Mouse (Mus musculus): ENCODE data around the gene Kcnma1. TPM values are rescaled to one million over a fixed set of nuclear protein-coding genes. Genes with fewer than 3 reads are reported as not detected.

Gene Kcnma1
- polyA plus RNA-seq, 1 experiment from 2014 or later, result 22.8 TPM

DNA sequence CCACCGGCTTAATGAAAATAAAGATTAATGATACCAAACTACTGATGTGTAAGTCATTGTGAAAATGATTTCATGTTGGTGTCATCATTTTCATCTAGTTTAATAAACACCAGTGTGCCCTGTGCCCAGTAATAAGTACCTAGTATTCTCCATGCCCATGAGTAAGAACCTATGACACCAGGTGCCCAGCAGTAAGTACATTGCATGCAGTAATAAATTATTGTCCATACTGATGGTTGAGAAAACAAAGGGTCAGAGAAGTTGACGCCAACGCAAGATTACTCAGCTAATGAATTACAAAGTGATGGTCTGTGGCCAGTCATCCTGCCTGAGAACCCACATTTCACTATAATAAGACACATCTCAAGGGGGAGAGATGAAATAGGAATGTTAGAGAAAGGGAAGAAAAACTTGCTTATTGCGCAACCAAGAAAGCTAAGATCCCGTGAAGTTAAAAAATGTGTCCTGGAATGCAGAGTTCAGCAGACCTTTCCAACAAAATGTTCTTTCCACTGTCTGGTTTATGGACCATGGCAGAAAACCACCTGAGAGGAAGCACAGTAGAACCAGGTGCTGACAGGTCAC lies 381.2 kb downstream of the Kcnma1 start:
- no peak for DNase-seq (ENCODE audit: low spot score)
- H3K4me1 ChIP-seq (replicated peaks; ENCODE audit: control insufficient read depth, insufficient read depth, low read length), result no peaks in the 10 kb centered on the region
- H3K9me3 ChIP-seq (ENCODE audit: control insufficient read depth, low read length), result no peaks in the 10 kb centered on the region
- no peak for ATAC-seq (ENCODE audit: low FRiP score)
- H3K4me3 ChIP-seq (replicated peaks; ENCODE audit: low read length), result no peak overlapping the region
- no peak overlapping the region for H3K9ac ChIP-seq
- H3K27ac ChIP-seq, result no peak overlapping the region
- WGBS, result 81% methylated on average over 5 of the region's 5 CpGs
- no peaks in the 10 kb centered on the region for H3K36me3 ChIP-seq (replicated peaks; ENCODE audit: control insufficient read depth, insufficient read depth)
- H3K4me2 ChIP-seq (replicated peaks), result no peak overlapping the region
- no peaks in the 10 kb centered on the region for H3K27me3 ChIP-seq (ENCODE audit: control insufficient read depth, insufficient read depth, low read length)

DNA sequence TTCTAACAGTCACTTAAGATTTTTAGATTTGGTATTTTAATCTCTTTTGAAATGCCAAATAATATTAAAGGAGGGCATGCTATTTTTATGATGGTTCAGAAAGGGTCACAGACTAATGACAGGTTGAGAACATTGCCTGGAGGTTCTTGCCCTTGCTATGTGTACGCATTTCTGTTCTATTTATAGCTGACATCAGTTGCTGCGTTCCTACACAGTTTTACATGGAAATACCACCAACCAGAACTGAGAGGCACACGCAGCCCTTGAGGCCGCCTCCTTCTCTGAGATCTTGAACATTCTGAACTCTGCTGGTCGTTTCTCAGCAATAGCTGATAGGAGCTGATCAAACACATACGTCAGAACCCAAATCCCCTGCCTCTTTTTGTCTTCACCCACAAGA lies 387.4 kb downstream of the Kcnma1 start:
- Histone ChIP-seq H3K4me3 (replicated peaks; ENCODE audit: low read length) (no peak overlapping the region), H3K27me3 (ENCODE audit: control insufficient read depth, insufficient read depth, low read length) (no peaks in the 10 kb centered on the region), H3K4me2 (replicated peaks) (no peak overlapping the region), H3K4me1 (replicated peaks; ENCODE audit: control insufficient read depth, insufficient read depth, low read length) (no peaks in the 10 kb centered on the region), H3K36me3 (replicated peaks; ENCODE audit: control insufficient read depth, insufficient read depth) (no peaks in the 10 kb centered on the region), H3K9me3 (ENCODE audit: control insufficient read depth, low read length) (no peaks in the 10 kb centered on the region), H3K27ac (peak overlapping the region; percentile 52), H3K9ac (no peak overlapping the region)
- WGBS, result 63% methylated on average over 6 of the region's 6 CpGs
- no peak for DNase-seq (ENCODE audit: low spot score)
- no peak for ATAC-seq (ENCODE audit: low FRiP score)

DNA sequence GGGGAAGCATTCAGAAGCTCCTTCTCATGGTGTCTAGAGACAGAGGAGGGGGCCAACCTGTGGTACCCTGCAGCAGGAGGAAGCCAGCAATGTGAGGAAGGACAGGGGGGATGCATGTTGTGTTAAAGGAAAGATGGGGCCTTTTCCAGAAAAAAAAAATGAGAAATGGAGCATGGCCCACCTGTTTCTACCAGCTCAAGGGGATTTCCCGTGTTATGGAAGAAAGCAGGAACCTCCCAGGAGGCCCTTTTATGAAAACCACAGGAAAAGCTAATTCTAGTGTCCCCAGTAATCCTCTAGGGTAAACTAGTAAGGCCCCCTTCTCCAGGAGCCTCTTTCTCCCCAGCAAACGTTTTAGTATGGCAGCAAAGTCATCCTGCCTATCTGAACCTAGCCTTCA lies 388.2 kb downstream of the Kcnma1 start:
- no peak overlapping the region for H3K4me3 ChIP-seq (replicated peaks; ENCODE audit: low read length)
- WGBS, result 62% methylated on average over 2 of the region's 2 CpGs
- H3K4me2 ChIP-seq (replicated peaks), result no peak overlapping the region
- H3K4me1 ChIP-seq (replicated peaks; ENCODE audit: control insufficient read depth, insufficient read depth, low read length), result no peaks in the 10 kb centered on the region
- H3K27ac ChIP-seq, result 0 out of 2 replicates have a peak overlapping the region, but pooled peaks have one; percentile 52
- H3K36me3 ChIP-seq (replicated peaks; ENCODE audit: control insufficient read depth, insufficient read depth), result no peaks in the 10 kb centered on the region
- no peak overlapping the region for H3K9ac ChIP-seq
- DNase-seq (ENCODE audit: low spot score) (no peak), ATAC-seq (ENCODE audit: low FRiP score) (no peak)
- H3K27me3 ChIP-seq (ENCODE audit: control insufficient read depth, insufficient read depth, low read length), result no peaks in the 10 kb centered on the region
- H3K9me3 ChIP-seq (ENCODE audit: control insufficient read depth, low read length), result no peaks in the 10 kb centered on the region

DNA sequence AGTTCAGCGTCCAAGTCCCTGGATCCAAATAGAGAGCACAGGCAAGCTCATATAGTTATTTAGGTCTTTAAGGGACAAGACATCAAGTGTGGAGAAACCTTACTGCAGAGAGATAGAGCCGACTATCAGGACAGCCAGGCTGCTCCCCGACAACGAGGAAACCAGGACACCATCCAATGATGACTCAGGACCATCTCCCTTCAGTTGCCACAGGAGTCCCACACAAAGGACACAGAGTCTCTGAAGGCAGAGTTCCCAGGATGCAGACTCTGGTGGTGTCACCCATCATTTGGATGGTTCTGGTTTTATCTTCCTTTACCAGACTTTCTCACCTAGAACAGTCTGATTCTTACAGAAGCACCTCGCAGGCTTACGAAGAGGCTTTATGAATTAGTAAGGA lies 388.9 kb downstream of the Kcnma1 start:
- H3K36me3 ChIP-seq (replicated peaks; ENCODE audit: control insufficient read depth, insufficient read depth), result no peaks in the 10 kb centered on the region
- no peaks in the 10 kb centered on the region for H3K4me1 ChIP-seq (replicated peaks; ENCODE audit: control insufficient read depth, insufficient read depth, low read length)
- WGBS, result 95% methylated on average over 6 of the region's 6 CpGs
- no peak overlapping the region for H3K27ac ChIP-seq
- H3K4me2 ChIP-seq (replicated peaks), result no peak overlapping the region
- no peak overlapping the region for H3K4me3 ChIP-seq (replicated peaks; ENCODE audit: low read length)
- DNase-seq (ENCODE audit: low spot score) (no peak), ATAC-seq (ENCODE audit: low FRiP score) (no peak)
- H3K27me3 ChIP-seq (ENCODE audit: control insufficient read depth, insufficient read depth, low read length), result no peaks in the 10 kb centered on the region
- H3K9me3 ChIP-seq (ENCODE audit: control insufficient read depth, low read length), result no peaks in the 10 kb centered on the region
- no peak overlapping the region for H3K9ac ChIP-seq

DNA sequence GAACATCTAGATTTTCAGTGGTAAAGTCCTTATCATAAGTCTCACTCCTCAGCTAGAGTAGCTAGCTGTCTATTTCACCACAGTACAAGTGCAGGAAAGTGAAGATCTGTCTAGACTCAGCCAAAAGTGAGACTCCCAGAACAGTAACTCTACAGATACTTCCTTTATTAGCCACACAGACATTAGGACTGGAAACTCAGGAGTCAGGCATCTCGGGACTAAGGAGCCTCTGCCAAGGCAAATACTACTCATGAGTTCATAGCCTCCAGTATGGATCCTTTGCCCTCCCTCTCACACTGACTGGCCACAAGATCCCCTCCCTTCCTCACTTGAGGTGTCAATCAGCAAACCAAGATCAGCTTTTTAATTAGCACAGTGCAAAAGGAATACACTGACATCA lies 389.8 kb downstream of the Kcnma1 start:
- no peak overlapping the region for H3K27ac ChIP-seq
- H3K4me1 ChIP-seq (replicated peaks; ENCODE audit: control insufficient read depth, insufficient read depth, low read length), result no peaks in the 10 kb centered on the region
- ATAC-seq (ENCODE audit: low FRiP score) (no peak), DNase-seq (ENCODE audit: low spot score) (no peak)
- no peaks in the 10 kb centered on the region for H3K9me3 ChIP-seq (ENCODE audit: control insufficient read depth, low read length)
- H3K4me3 ChIP-seq (replicated peaks; ENCODE audit: low read length), result no peak overlapping the region
- no peak overlapping the region for H3K4me2 ChIP-seq (replicated peaks)
- 81% methylated on average over 1 of the region's 1 CpGs for WGBS
- no peaks in the 10 kb centered on the region for H3K36me3 ChIP-seq (replicated peaks; ENCODE audit: control insufficient read depth, insufficient read depth)
- H3K27me3 ChIP-seq (ENCODE audit: control insufficient read depth, insufficient read depth, low read length), result no peaks in the 10 kb centered on the region
- no peak overlapping the region for H3K9ac ChIP-seq

DNA sequence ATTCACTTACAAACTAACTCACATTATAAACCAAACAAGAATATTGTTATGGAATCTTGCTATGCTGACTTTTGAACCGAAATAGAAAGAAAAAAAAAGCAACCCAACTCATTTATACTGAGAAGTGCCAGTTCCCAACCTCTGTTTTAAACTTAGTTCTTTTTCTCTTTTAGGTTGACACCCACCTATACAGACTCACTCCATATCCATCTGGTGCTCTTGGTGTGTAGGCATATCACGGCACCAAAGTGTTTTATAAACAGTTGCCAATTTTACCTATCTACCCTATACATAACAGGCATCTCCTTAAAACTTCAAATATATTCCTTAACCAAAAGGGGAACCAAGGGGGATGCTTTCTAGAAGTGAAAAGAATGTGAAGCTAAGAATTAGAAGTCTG lies 393.6 kb downstream of the Kcnma1 start:
- no peak for DNase-seq (ENCODE audit: low spot score)
- no peak for ATAC-seq (ENCODE audit: low FRiP score)
- H3K36me3 ChIP-seq (replicated peaks; ENCODE audit: control insufficient read depth, insufficient read depth), result no peaks in the 10 kb centered on the region
- WGBS, result 90% methylated on average over 2 of the region's 2 CpGs
- H3K27ac ChIP-seq, result no peak overlapping the region
- no peaks in the 10 kb centered on the region for H3K4me1 ChIP-seq (replicated peaks; ENCODE audit: control insufficient read depth, insufficient read depth, low read length)
- H3K9me3 ChIP-seq (ENCODE audit: control insufficient read depth, low read length), result no peaks in the 10 kb centered on the region
- no peak overlapping the region for H3K9ac ChIP-seq
- H3K27me3 ChIP-seq (ENCODE audit: control insufficient read depth, insufficient read depth, low read length), result no peaks in the 10 kb centered on the region
- no peak overlapping the region for H3K4me3 ChIP-seq (replicated peaks; ENCODE audit: low read length)
- no peak overlapping the region for H3K4me2 ChIP-seq (replicated peaks)

DNA sequence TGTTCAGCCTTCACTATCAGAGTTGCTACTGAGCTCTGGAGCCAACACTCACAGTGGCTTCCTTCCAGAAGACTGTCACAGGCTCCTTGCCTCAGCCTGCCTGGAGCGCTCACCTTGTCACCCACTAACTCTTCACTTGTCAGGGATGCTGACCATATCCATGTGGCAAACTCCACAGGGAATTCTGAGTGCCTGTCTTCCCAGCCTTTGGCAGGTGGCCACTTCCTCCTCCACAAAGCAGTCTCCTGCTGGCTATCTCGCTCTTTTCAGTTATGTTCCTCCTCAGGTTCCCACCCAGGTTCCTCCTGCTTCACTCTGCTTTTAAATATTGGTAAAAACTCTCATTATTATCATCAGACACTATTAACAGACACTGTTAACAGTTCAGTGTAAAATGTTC lies 395.3 kb downstream of the Kcnma1 start:
- 78% methylated on average over 2 of the region's 2 CpGs for WGBS
- no peaks in the 10 kb centered on the region for H3K36me3 ChIP-seq (replicated peaks; ENCODE audit: control insufficient read depth, insufficient read depth)
- H3K4me3 ChIP-seq (replicated peaks; ENCODE audit: low read length), result no peak overlapping the region
- H3K9ac ChIP-seq, result no peak overlapping the region
- no peaks in the 10 kb centered on the region for H3K4me1 ChIP-seq (replicated peaks; ENCODE audit: control insufficient read depth, insufficient read depth, low read length)
- DNase-seq (ENCODE audit: low spot score) (no peak), ATAC-seq (ENCODE audit: low FRiP score) (no peak)
- H3K27me3 ChIP-seq (ENCODE audit: control insufficient read depth, insufficient read depth, low read length), result no peaks in the 10 kb centered on the region
- H3K4me2 ChIP-seq (replicated peaks), result no peak overlapping the region
- no peaks in the 10 kb centered on the region for H3K9me3 ChIP-seq (ENCODE audit: control insufficient read depth, low read length)
- H3K27ac ChIP-seq, result no peak overlapping the region

DNA sequence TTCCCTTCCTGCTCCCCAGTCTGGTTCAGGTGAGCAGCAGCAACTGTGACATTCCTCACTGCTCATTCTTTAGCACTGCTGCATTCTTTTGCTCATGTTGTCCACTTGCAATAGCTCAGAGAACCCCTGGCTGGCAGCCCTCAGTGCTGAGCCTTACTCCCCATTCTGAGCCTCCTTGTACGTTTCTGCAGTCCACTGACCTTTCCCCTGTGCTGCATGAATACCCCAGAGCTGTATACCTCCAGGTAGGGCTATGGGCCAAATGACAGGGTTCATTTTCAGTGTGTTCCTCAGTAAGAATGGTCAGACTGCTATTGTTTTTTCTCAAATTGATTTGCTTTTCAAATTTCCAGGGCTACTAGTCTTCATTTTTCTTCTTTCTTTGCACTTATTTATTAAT lies 396.2 kb downstream of the Kcnma1 start:
- ATAC-seq (ENCODE audit: low FRiP score), result no peak
- no peak overlapping the region for H3K4me3 ChIP-seq (replicated peaks; ENCODE audit: low read length)
- WGBS, result 39% methylated on average over 1 of the region's 1 CpGs
- H3K9ac ChIP-seq, result no peak overlapping the region
- H3K4me2 ChIP-seq (replicated peaks), result no peak overlapping the region
- no peak for DNase-seq (ENCODE audit: low spot score)
- no peaks in the 10 kb centered on the region for H3K4me1 ChIP-seq (replicated peaks; ENCODE audit: control insufficient read depth, insufficient read depth, low read length)
- no peaks in the 10 kb centered on the region for H3K27me3 ChIP-seq (ENCODE audit: control insufficient read depth, insufficient read depth, low read length)
- H3K36me3 ChIP-seq (replicated peaks; ENCODE audit: control insufficient read depth, insufficient read depth), result no peaks in the 10 kb centered on the region
- no peak overlapping the region for H3K27ac ChIP-seq
- no peaks in the 10 kb centered on the region for H3K9me3 ChIP-seq (ENCODE audit: control insufficient read depth, low read length)

DNA sequence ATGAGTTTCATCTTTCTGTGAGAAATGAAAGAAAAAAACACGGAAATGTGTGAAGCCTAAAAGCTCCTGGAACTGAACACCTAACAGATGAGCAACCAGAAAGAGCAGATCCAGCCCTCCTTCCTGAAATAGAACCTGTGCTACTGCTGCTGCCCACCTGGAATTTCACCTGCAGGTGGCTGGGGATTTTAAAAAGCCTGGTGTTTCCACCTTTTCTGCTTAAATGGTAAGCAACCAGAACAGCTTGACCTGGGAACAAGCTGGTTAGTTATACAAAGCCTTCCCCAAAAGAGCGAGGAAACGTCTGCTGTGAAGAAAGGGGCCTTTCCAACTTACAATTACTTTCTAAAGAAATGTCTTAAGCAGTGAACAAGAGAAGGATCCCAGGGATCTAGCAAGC lies 404.2 kb downstream of the Kcnma1 start:
- Histone ChIP-seq H3K27me3 (ENCODE audit: control insufficient read depth, insufficient read depth, low read length) (no peaks in the 10 kb centered on the region), H3K4me1 (replicated peaks; ENCODE audit: control insufficient read depth, insufficient read depth, low read length) (no peaks in the 10 kb centered on the region), H3K36me3 (replicated peaks; ENCODE audit: control insufficient read depth, insufficient read depth) (no peaks in the 10 kb centered on the region), H3K4me3 (replicated peaks; ENCODE audit: low read length) (no peak overlapping the region), H3K27ac (no peak overlapping the region), H3K9ac (no peak overlapping the region), H3K9me3 (ENCODE audit: control insufficient read depth, low read length) (no peaks in the 10 kb centered on the region), H3K4me2 (replicated peaks) (no peak overlapping the region)
- DNase-seq (ENCODE audit: low spot score), result no peak
- ATAC-seq (ENCODE audit: low FRiP score), result no peak
- WGBS, result 80% methylated on average over 3 of the region's 3 CpGs

DNA sequence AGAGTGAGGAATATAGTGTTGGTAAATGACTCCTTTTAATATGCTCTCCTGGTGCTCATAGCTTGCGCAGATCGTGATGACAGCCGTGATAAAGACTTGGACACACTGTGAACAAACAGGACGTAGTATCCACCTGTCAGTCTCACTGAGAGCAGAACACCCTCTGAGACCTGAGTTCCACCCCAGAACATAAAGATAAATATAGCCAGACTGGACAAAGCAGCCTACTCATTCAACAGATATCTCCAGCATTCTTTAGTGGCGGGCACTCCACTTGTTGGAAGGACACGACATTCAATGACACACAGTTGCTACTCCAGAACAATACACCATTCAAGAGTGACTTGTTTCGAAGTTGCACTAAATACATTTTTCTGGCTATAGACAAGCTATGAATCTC lies 408.6 kb downstream of the Kcnma1 start:
- H3K4me2 ChIP-seq (replicated peaks), result no peak overlapping the region
- WGBS, result 74% methylated on average over 7 of the region's 7 CpGs
- no peak for DNase-seq (ENCODE audit: low spot score)
- no peaks in the 10 kb centered on the region for H3K36me3 ChIP-seq (replicated peaks; ENCODE audit: control insufficient read depth, insufficient read depth)
- H3K4me3 ChIP-seq (replicated peaks; ENCODE audit: low read length), result no peak overlapping the region
- H3K27ac ChIP-seq, result no peak overlapping the region
- no peaks in the 10 kb centered on the region for H3K9me3 ChIP-seq (ENCODE audit: control insufficient read depth, low read length)
- no peak overlapping the region for H3K9ac ChIP-seq
- H3K27me3 ChIP-seq (ENCODE audit: control insufficient read depth, insufficient read depth, low read length), result no peaks in the 10 kb centered on the region
- ATAC-seq (ENCODE audit: low FRiP score), result no peak
- H3K4me1 ChIP-seq (replicated peaks; ENCODE audit: control insufficient read depth, insufficient read depth, low read length), result no peaks in the 10 kb centered on the region
